Mouse (Mus musculus) stomach, embryonic 16.5 days (tissue): ENCODE results near the gene Rps15. TPM values are rescaled to one million over a fixed set of nuclear protein-coding genes. Genes with fewer than 3 reads are reported as not detected.

Experiments used
- ATAC-seq: fragments of 200-750 bp; cut with Nextera tagmentation; 2 replicates; pipeline ENCODE4 v1.8.0; 2017; ENCODE audit warnings: moderate number of reproducible peaks, moderate TSS enrichment; ENCODE audit not compliant: insufficient read depth, low FRiP score
- H3K27ac ChIP-seq: fragments of 300-500 bp; sonication (generic); 2 replicates; pipeline ENCODE4 v1.5.1; 2014; ENCODE audit warnings: low read length
- H3K27me3 ChIP-seq: fragments of 300-500 bp; sonication (generic); 2 replicates; pipeline ENCODE4 v1.6.1; 2014; ENCODE audit warnings: low read length, control low read depth, mixed read lengths; ENCODE audit not compliant: control insufficient read depth, insufficient read depth
- H3K36me3 ChIP-seq: fragments of 300-500 bp; sonication (generic); 2 replicates; pipeline ENCODE4 v1.6.1; 2014; ENCODE audit warnings: low read length; ENCODE audit not compliant: control insufficient read depth, insufficient read depth
- H3K4me1 ChIP-seq: fragments of 300-500 bp; sonication (generic); 2 replicates; pipeline ENCODE4 v1.6.1; 2014; ENCODE audit warnings: low read length, control low read depth, mixed read lengths; ENCODE audit not compliant: control insufficient read depth, insufficient read depth
- H3K4me2 ChIP-seq: fragments of 300-500 bp; sonication (generic); 2 replicates; pipeline ENCODE4 v1.6.1; 2014; ENCODE audit warnings: low read depth, low read length, mixed read lengths
- H3K4me3 ChIP-seq: fragments of 300-500 bp; sonication (generic); replicated peaks from 2 replicates; pipeline ENCODE4 v1.5.1; 2014; ENCODE audit warnings: mild to moderate bottlenecking, low read length
- H3K9ac ChIP-seq: fragments of 300-500 bp; sonication (generic); 2 replicates; pipeline ENCODE4 v1.6.1; 2014; ENCODE audit warnings: low read length
- H3K9me3 ChIP-seq: fragments of 300-500 bp; sonication (generic); replicated peaks from 2 replicates; pipeline ENCODE4 v1.6.1; 2016; ENCODE audit warnings: low read length, control low read depth; ENCODE audit not compliant: control insufficient read depth
- WGBS: fragments of 180-500 bp; shearing (Covaris S2); extraction: QIAGEN DNeasy Blood & Tissue Kit; methylation state at CpG from one replicate; pipeline ENCODE4 v1.1.7; 2014; 5-methylcytosine and 5-hydroxymethylcytosine counted together
- polyA plus RNA-seq: library from polyadenylated mRNA; unstranded; fragments of >200 nt; fragmentation: Nextera tagmentation; extraction: Ambion mirVana; gene quantifications from 2 replicates; pipeline ENCODE4 v1.2.1, GENCODE M21; 2015

The Rps15 gene
- polyA plus RNA-seq, 1 experiment from 2014 or later, result 821 TPM

- Histone ChIP-seq H3K27me3 (no peaks in the 10 kb centered on the region; the same call in 1 of the 2 replicates), H3K4me2 (peak overlapping the region; percentile 96), H3K9ac (0 out of 2 replicates have a peak overlapping the region, but pooled peaks have one; percentile 75), H3K27ac (no peak overlapping the region), H3K36me3 (no peaks in the 10 kb centered on the region), H3K4me3 (peak overlapping the region; percentile 66), H3K9me3 (no peaks in the 10 kb centered on the region), H3K4me1 (peaks cover 14% of the 10 kb centered on the region; the same call in 1 of the 2 replicates)
- 78% methylated on average over 17 of the region's 17 CpGs for WGBS
- no peak for ATAC-seq
Observed at GRCm38 (mm10) chr10:80324120-80325037, 32.1 kb downstream of the Rps15 start.

GRCm38 (mm10) chr10:80325045-80325444, 32.8 kb downstream of the Rps15 start:
- Histone ChIP-seq H3K27ac (no peak overlapping the region), H3K4me3 (no peak overlapping the region), H3K36me3 (no peaks in the 10 kb centered on the region), H3K4me2 (no peak overlapping the region), H3K9ac (no peak overlapping the region), H3K27me3 (no peaks in the 10 kb centered on the region; the same call in 1 of the 2 replicates), H3K9me3 (no peaks in the 10 kb centered on the region), H3K4me1 (peaks cover 15% of the 10 kb centered on the region; the same call in 1 of the 2 replicates)
- no peak for ATAC-seq
- WGBS, result 69% methylated on average over 21 of the region's 21 CpGs

GRCm38 (mm10) chr10:80329273-80330081, 37.2 kb downstream of the Rps15 start, which contains the start of the genes Pcsk4 and Reep6:
Pcsk4 (minus strand) TSS chr10:80329498.
Reep6 (plus strand) TSS chr10:80329953.
- Histone ChIP-seq H3K9ac (peak within 1 kb of the TSS; percentile 74), H3K4me1 (peaks cover 27% of the 10 kb centered on the region), H3K27me3 (no peaks in the 10 kb centered on the region), H3K9me3 (no peaks in the 10 kb centered on the region), H3K4me3 (peak within 1 kb of the TSS; percentile 60), H3K36me3 (no peaks in the 10 kb centered on the region), H3K4me2 (peak within 1 kb of the TSS; percentile 97), H3K27ac (peak within 1 kb of the TSS; percentile 76)
- peak; percentile 95 for ATAC-seq
- 3% methylated on average over 36 of the region's 36 CpGs for WGBS

- Histone ChIP-seq H3K36me3 (no peaks in the 10 kb centered on the region), H3K4me3 (peak overlapping the region; percentile 60), H3K4me2 (peak overlapping the region; percentile 97), H3K9me3 (no peaks in the 10 kb centered on the region), H3K4me1 (peaks cover 27% of the 10 kb centered on the region), H3K27ac (peak overlapping the region; percentile 76), H3K9ac (peak overlapping the region; percentile 74), H3K27me3 (no peaks in the 10 kb centered on the region)
- under 1% methylated on average over 41 of the region's 41 CpGs for WGBS
- no peak for ATAC-seq
Observed at GRCm38 (mm10) chr10:80330084-80330483, 37.8 kb downstream of the Rps15 start.

GRCm38 (mm10) chr10:80330888-80331287, 38.6 kb downstream of the Rps15 start:
- Histone ChIP-seq H3K27me3 (no peaks in the 10 kb centered on the region), H3K27ac (peak overlapping the region; percentile 76), H3K4me1 (peaks cover 27% of the 10 kb centered on the region), H3K4me2 (peak overlapping the region; percentile 97), H3K9me3 (no peaks in the 10 kb centered on the region), H3K4me3 (peak overlapping the region; percentile 60), H3K9ac (peak overlapping the region; percentile 74), H3K36me3 (no peaks in the 10 kb centered on the region)
- no peak for ATAC-seq
- WGBS, result 48% methylated on average over 2 of the region's 2 CpGs

GRCm38 (mm10) chr10:80331636-80332524, 39.6 kb downstream of the Rps15 start:
- no peak overlapping the region for H3K9ac ChIP-seq
- H3K27me3 ChIP-seq, result no peaks in the 10 kb centered on the region
- no peak for ATAC-seq
- H3K27ac ChIP-seq, result peak overlapping the region; percentile 76
- WGBS, result 54% methylated on average over 10 of the region's 10 CpGs
- H3K4me2 ChIP-seq, result peak overlapping the region; percentile 97
- no peaks in the 10 kb centered on the region for H3K36me3 ChIP-seq
- H3K4me3 ChIP-seq, result peak overlapping the region; percentile 60
- H3K9me3 ChIP-seq, result no peaks in the 10 kb centered on the region
- peaks cover 27% of the 10 kb centered on the region for H3K4me1 ChIP-seq

- H3K4me3 ChIP-seq, result no peak overlapping the region
- H3K4me1 ChIP-seq, result peaks cover 27% of the 10 kb centered on the region
- no peak for ATAC-seq
- H3K36me3 ChIP-seq, result no peaks in the 10 kb centered on the region
- H3K4me2 ChIP-seq, result no peak overlapping the region
- H3K27me3 ChIP-seq, result no peaks in the 10 kb centered on the region
- H3K9me3 ChIP-seq, result no peaks in the 10 kb centered on the region
- no peak overlapping the region for H3K27ac ChIP-seq
- H3K9ac ChIP-seq, result 0 out of 2 replicates have a peak overlapping the region, but pooled peaks have one; percentile 5
- WGBS, result 83% methylated on average over 5 of the region's 5 CpGs
Observed at GRCm38 (mm10) chr10:80332525-80332989, 40.3 kb downstream of the Rps15 start.

GRCm38 (mm10) chr10:80336263-80336662, 44.0 kb downstream of the Rps15 start:
- WGBS, result 81% methylated on average over 12 of the region's 12 CpGs
- Histone ChIP-seq H3K9ac (no peak overlapping the region), H3K9me3 (no peaks in the 10 kb centered on the region), H3K27ac (no peak overlapping the region), H3K4me3 (no peak overlapping the region), H3K36me3 (no peaks in the 10 kb centered on the region), H3K4me1 (peaks cover 17% of the 10 kb centered on the region), H3K27me3 (peaks cover 10% of the 10 kb centered on the region), H3K4me2 (no peak overlapping the region)
- no peak for ATAC-seq
